Mouse (Mus musculus): Measurements from ENCODE around the gene Spryd4. TPM values are rescaled to one million over a fixed set of nuclear protein-coding genes. Genes with fewer than 3 reads are reported as not detected.

The Spryd4 gene
- polyA plus RNA-seq, 1 experiment, result 6.0 TPM

DNA sequence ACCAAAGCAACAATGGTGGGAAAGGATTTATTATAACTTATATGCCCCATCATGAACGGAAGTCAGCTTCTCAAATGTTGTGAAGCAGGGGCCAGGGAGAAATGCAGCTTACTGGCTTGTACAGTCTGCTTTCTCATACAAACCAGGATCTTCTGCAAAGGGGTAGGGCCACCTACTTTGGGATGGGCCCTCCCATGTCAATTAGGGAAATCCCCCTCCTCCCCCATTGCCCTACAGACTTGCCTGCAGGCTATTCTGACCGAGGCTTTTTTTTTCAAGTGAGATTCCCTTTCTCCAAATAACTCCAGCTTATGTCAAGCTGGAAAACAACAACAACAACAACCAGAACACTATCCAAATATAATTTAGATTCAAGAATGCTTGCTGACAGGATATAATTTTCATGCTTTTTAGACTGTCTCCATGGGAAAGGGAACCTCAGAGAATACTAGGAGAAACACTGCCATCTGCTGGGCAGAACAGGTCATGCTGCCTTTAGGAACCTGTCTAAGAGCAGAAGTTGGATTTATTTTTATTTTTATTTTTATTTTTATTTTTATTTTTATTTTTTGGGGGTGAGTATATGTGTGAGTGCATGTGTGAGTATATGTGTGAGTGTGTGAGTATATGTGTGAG, 23.2 kb downstream of the Spryd4 start:
- 51% methylated on average over 2 of the region's 2 CpGs for WGBS
- Histone ChIP-seq H3K4me1 (ENCODE audit: control insufficient read depth, insufficient read depth, insufficient read length) (no peaks in the 10 kb centered on the region), H3K27ac (ENCODE audit: insufficient read depth, low read length) (no peak overlapping the region)

DNA sequence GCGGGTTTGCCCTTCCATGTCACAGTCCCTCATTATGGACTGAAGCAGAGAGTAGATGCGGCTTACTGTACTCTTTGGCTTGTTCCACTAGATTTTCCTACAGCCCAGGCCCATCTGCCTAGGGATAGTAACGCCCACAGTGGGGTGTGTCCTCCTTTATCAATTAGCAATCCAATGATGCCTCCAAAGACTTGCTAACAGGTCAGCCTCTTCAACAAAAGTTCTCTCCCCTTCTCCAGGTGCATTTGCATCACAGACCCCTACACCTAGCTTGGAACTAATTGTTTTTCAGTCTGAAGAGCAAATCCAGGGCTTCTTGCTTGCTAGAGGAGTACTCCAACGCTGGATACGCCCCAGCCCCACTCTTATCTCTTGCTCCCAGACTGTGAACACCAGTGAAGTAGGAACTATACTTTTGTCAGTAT, 24.4 kb downstream of the Spryd4 start:
- WGBS, result 70% methylated on average over 5 of the region's 5 CpGs

More for the DNA sequence above, 23.2 kb downstream of the Spryd4 start:
- DNase-seq (ENCODE audit: low read depth in 1 of 2, low spot score in 2 of 2), result peak; percentile 50 to 70
- no peaks in the 10 kb centered on the region for H3K36me3 ChIP-seq (ENCODE audit: control insufficient read depth, insufficient read depth, low read length)
- H3K4me3 ChIP-seq (ENCODE audit: extremely low read depth, insufficient read depth, insufficient read length), result no peak overlapping the region
- H3K27me3 ChIP-seq (ENCODE audit: control insufficient read depth, insufficient read depth, low read length), result 0 out of 2 replicates have a peak, but pooled peaks cover 2% of the 10 kb centered on the region
- TF ChIP-seq CTCF (IDR thresholded peaks at IDR 0.05; ENCODE audit: extremely low read depth, insufficient read depth, insufficient read length, insufficient replicate concordance) (peak; percentile 57; the same call in 1 of the 2 replicates), POLR2A (IDR thresholded peaks at IDR 0.05; ENCODE audit: low read depth, low read length) (no peak)

DNA sequence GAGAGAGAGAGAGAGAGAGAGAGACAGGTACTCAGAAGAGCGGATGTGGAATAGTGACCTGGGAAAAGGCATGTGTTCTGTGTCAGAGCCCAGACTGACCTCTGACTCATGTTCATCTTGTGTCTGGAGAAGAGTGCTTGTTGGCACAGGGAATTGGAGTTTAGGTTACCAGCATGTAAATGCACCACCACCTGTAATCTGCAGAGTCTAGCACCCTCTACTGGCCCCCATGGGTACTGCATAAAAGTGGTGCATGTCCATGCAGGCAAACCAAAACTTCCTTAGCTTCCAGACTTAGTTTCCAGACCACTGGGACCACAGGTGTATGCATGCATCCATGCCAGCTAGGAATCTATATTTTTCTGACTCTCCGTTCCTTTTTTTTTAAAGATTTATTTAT, 25.6 kb downstream of the Spryd4 start:
- TF ChIP-seq CTCF (IDR thresholded peaks at IDR 0.05; ENCODE audit: extremely low read depth, insufficient read depth, insufficient read length, insufficient replicate concordance) (peak; percentile 75; the same call in 1 of the 2 replicates), POLR2A (IDR thresholded peaks at IDR 0.05; ENCODE audit: low read depth, low read length) (no peak)
- no peak overlapping the region for H3K4me3 ChIP-seq (ENCODE audit: extremely low read depth, insufficient read depth, insufficient read length)
- peak; percentile 65 to 67 for DNase-seq (ENCODE audit: low read depth in 1 of 2, low spot score in 2 of 2)
- 54% methylated on average over 2 of the region's 2 CpGs for WGBS
- no peak overlapping the region for H3K27ac ChIP-seq (ENCODE audit: insufficient read depth, low read length)
- no peaks in the 10 kb centered on the region for H3K36me3 ChIP-seq (ENCODE audit: control insufficient read depth, insufficient read depth, low read length)
- H3K27me3 ChIP-seq (ENCODE audit: control insufficient read depth, insufficient read depth, low read length), result no peaks in the 10 kb centered on the region
- no peaks in the 10 kb centered on the region for H3K4me1 ChIP-seq (ENCODE audit: control insufficient read depth, insufficient read depth, insufficient read length)

More for the DNA sequence above, 24.4 kb downstream of the Spryd4 start:
- Histone ChIP-seq H3K4me1 (ENCODE audit: control insufficient read depth, insufficient read depth, insufficient read length) (no peaks in the 10 kb centered on the region), H3K36me3 (ENCODE audit: control insufficient read depth, insufficient read depth, low read length) (no peaks in the 10 kb centered on the region), H3K4me3 (ENCODE audit: extremely low read depth, insufficient read depth, insufficient read length) (no peak overlapping the region), H3K27me3 (ENCODE audit: control insufficient read depth, insufficient read depth, low read length) (no peaks in the 10 kb centered on the region), H3K27ac (ENCODE audit: insufficient read depth, low read length) (no peak overlapping the region)
- no peak for TF ChIP-seq POLR2A (IDR thresholded peaks at IDR 0.05; ENCODE audit: low read depth, low read length)
- TF ChIP-seq CTCF (IDR thresholded peaks at IDR 0.05; ENCODE audit: extremely low read depth, insufficient read depth, insufficient read length, insufficient replicate concordance), result no peak
- no peak for DNase-seq (ENCODE audit: low read depth in 1 of 2, low spot score in 2 of 2)

DNA sequence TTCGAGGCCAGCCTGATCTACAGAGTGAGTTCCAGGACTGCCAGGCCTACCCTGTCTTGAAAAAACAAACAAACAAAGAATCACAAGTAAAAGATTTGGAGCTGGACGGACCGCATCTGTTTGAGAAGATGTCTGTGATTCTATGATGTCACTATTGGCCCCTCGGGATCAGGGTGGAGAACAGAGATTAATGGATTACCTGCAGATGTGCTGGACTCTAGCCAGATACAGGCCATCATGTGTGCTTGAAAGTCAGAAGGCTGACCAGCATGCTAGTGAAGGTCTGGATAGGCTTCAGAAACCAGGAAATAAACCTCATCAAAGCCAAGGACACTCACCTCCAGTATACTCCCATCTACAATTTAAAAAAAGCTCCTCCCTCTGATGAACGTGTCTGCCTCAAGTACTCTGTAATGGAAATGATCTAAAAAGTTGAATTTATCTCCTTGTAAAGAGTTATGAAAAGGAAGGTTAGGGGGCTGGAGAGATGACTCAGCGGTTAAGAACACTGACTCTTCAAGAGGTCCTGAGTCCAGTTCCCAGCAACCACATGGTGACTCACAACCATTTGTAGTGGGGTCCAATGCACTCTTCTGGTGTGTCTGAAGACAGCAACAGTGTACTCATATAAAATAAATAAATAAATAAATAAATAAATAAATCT, 26.2 kb downstream of the Spryd4 start:
- Histone ChIP-seq H3K4me3 (ENCODE audit: extremely low read depth, insufficient read depth, insufficient read length) (no peak overlapping the region), H3K36me3 (ENCODE audit: control insufficient read depth, insufficient read depth, low read length) (no peaks in the 10 kb centered on the region), H3K27ac (ENCODE audit: insufficient read depth, low read length) (no peak overlapping the region), H3K27me3 (ENCODE audit: control insufficient read depth, insufficient read depth, low read length) (no peaks in the 10 kb centered on the region), H3K4me1 (ENCODE audit: control insufficient read depth, insufficient read depth, insufficient read length) (no peaks in the 10 kb centered on the region)
- TF ChIP-seq CTCF (IDR thresholded peaks at IDR 0.05; ENCODE audit: extremely low read depth, insufficient read depth, insufficient read length, insufficient replicate concordance), result no peak
- TF ChIP-seq POLR2A (IDR thresholded peaks at IDR 0.05; ENCODE audit: low read depth, low read length), result no peak
- no peak for DNase-seq (ENCODE audit: low read depth in 1 of 2, low spot score in 2 of 2)
- WGBS, result 82% methylated on average over 6 of the region's 6 CpGs

- Histone ChIP-seq H3K4me3 (ENCODE audit: extremely low read depth, insufficient read depth, insufficient read length) (no peak overlapping the region), H3K27ac (ENCODE audit: insufficient read depth, low read length) (no peak overlapping the region), H3K36me3 (ENCODE audit: control insufficient read depth, insufficient read depth, low read length) (no peaks in the 10 kb centered on the region), H3K4me1 (ENCODE audit: control insufficient read depth, insufficient read depth, insufficient read length) (no peaks in the 10 kb centered on the region), H3K27me3 (ENCODE audit: control insufficient read depth, insufficient read depth, low read length) (no peaks in the 10 kb centered on the region)
- whole genome bisulfite sequencing, result 90% methylated on average over 2 of the region's 2 CpGs
- TF ChIP-seq POLR2A (IDR thresholded peaks at IDR 0.05; ENCODE audit: low read depth, low read length) (no peak), CTCF (IDR thresholded peaks at IDR 0.05; ENCODE audit: extremely low read depth, insufficient read depth, insufficient read length, insufficient replicate concordance) (no peak)
- no peak for DNase-seq (ENCODE audit: low read depth in 1 of 2, low spot score in 2 of 2)
Measured at GRCm38 (mm10) chr10:128184296-128184695, 27.3 kb downstream of the Spryd4 start.

DNA sequence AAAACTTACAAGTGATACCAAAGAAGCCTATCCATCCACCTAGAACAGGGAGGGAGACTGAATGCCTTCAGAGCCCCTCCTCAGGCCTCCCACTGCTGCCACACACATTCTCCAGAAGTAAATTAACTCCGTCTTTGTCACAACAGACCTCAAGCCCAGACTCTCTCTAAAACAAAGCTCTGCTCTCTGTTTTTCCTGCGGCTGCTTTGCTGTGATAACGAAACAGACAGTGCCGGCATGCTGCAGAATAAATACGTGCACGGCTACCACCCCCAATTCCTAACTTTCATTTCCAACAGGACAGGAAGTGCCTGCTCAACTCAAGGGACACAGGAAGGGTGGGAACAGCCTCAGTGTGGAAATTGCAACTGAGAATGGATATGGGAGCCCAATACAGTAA, 31.6 kb downstream of the Spryd4 start, which contains the start of gene Rbms2:
Gene Rbms2, minus strand, starts transcription at position 309 of the 400 bp plus-strand sequence.
- TF ChIP-seq CTCF (IDR thresholded peaks at IDR 0.05; ENCODE audit: extremely low read depth, insufficient read depth, insufficient read length, insufficient replicate concordance) (no peak), POLR2A (IDR thresholded peaks at IDR 0.05; ENCODE audit: low read depth, low read length) (no peak)
- peaks cover 7% of the 10 kb centered on the region; the same call in 1 of the 2 replicates for H3K4me1 ChIP-seq (ENCODE audit: control insufficient read depth, insufficient read depth, insufficient read length)
- no peaks in the 10 kb centered on the region for H3K36me3 ChIP-seq (ENCODE audit: control insufficient read depth, insufficient read depth, low read length)

More for the DNA sequence above, 31.6 kb downstream of the Spryd4 start, which contains the start of gene Rbms2:
- H3K27ac ChIP-seq (ENCODE audit: insufficient read depth, low read length), result no peak within 1 kb of the TSS
- no peak for DNase-seq (ENCODE audit: low read depth in 1 of 2, low spot score in 2 of 2)
- no peaks in the 10 kb centered on the region for H3K27me3 ChIP-seq (ENCODE audit: control insufficient read depth, insufficient read depth, low read length)
- 35% methylated on average over 6 of the region's 6 CpGs for WGBS
- peak within 1 kb of the TSS; percentile 16; the same call in 1 of the 2 replicates for H3K4me3 ChIP-seq (ENCODE audit: extremely low read depth, insufficient read depth, insufficient read length)

Data from spleen, adult 2 months (tissue).